Mouse (Mus musculus) ES-Bruce4 (cell line): ENCODE measurements around the gene Cenpq.

Source experiments
- CTCF ChIP-seq: IDR thresholded peaks from one replicate; pipeline ENCODE4 v1.8.1; 2011; ENCODE audit warnings: low read depth, low read length
- EP300 ChIP-seq: IDR thresholded peaks from 2 replicates; pipeline ENCODE4 v1.6.1; 2011; ENCODE audit warnings: low read depth, low read length; ENCODE audit not compliant: insufficient read depth
- POLR2A ChIP-seq: IDR thresholded peaks from one replicate; pipeline ENCODE4 v1.8.1; 2011; ENCODE audit warnings: low read length; ENCODE audit not compliant: insufficient read depth

DNA sequence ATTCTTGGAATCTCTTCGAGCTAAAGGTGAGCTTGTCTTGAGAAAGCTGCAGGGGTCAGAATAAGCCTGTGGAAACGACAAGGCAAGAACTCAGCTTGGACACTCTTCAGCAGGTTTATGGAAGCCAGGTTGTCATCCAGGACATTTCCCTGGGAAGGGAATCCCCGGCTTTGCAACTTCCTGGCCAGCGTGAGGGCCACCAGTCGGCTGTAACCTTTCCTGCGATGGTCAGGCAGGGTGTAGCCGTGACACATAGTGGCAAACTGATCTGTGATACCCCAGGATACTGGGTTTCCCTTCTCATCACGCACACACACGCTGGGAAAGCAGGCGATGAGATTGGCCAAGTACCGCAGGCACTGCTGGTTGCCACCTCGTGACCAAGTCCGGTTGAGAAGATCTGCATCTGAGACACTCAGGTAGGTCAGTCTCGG is 30.1 kb downstream of the Cenpq start:
- TF ChIP-seq POLR2A (no peak), CTCF (no peak), EP300 (no peak)
